Comparison of ENCODE assay signal across 8 mouse cellular contexts in the genomic region with DNA sequence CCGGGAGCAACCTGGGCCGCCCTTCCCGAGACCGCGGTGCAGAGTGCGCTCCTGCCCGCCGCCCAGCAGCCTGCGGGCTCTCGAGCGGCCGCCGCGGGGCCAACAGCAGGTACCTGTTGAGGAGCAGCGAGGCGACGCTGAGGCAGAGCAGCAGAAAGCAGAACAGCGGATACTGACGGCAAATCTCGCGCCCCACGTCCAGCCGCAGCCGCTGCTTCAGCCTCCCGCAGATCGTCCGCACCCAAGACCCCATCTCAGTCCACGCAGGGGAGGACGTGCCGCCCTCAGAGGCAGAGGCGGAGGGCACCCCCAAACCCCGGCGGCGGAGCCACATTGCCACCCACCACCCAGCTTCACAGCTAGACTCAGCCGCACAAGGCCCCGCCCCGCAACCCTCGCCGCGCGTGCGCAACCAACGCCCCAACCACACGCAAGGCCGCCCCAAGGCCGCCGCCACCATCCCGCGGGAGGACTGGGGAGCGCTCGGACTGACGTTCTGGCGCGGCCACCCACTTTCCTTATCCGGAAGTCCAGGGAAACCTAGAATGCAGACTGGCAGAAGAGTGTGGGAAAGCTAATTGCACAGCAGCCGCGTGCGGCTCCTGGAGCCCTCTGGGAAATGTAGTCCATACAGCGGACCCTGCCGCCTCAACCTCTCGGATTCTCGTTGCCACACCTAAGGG. TPM values are rescaled to one million over a fixed set of nuclear protein-coding genes. Genes with fewer than 3 reads are reported as not detected.
DNase-seq lines count a peak whose midpoint lies in the region; ATAC-seq and TF ChIP-seq lines count a peak whose summit lies in the region.

Snx14 (minus strand) TSS at position 404 of the 683 bp plus-strand sequence.

- H3K4me1 ChIP-seq in bone marrow macrophage, adult 2 months (ENCODE audit: control insufficient read depth, insufficient read depth, low read length), result peaks cover 14% of the 10 kb centered on the region
- H3K4me1 ChIP-seq in embryonic fibroblast, embryonic 13.5 days (ENCODE audit: control insufficient read depth, insufficient read depth, low read length), result peaks cover 2% of the 10 kb centered on the region
- H3K4me1 ChIP-seq in kidney, embryonic 14.5 days (ENCODE audit: control insufficient read depth, insufficient read depth, low read length), result peaks cover 4% of the 10 kb centered on the region; the same call in 1 of the 2 replicates
- H3K4me1 ChIP-seq in limb, embryonic 15.5 days, result 0 out of 2 replicates have a peak, but pooled peaks cover 4% of the 10 kb centered on the region

- peak; percentile 96 for DNase-seq in A20 (ENCODE audit: low read depth, low spot score)
- DNase-seq in heart, adult 9 months (ENCODE audit: low spot score in 2 of 2), result peak; percentile 97
- DNase-seq in monocyte, adult 2 months (ENCODE audit: low read depth in 1 of 2, low spot score in 2 of 2), result peak; percentile 77 to 89
- DNase-seq in spleen, postnatal 36 days (ENCODE audit: low spot score in 2 of 2), result peak; percentile 91

- peak; percentile 97 for ATAC-seq in kidney, embryonic 14.5 days (ENCODE audit: low FRiP score, low TSS enrichment)
- ATAC-seq in limb, embryonic 15.5 days (ENCODE audit: insufficient number of reproducible peaks, low FRiP score, low TSS enrichment, low read depth), result peak; percentile 97

- no peak for TF ChIP-seq CTCF in bone marrow macrophage, adult 2 months (IDR thresholded peaks at IDR 0.05; ENCODE audit: low read depth, low read length)
- TF ChIP-seq CTCF in embryonic fibroblast, embryonic 13.5 days (IDR thresholded peaks at IDR 0.05; ENCODE audit: borderline replicate concordance, insufficient read depth, low read length), result no peak

- no peaks in the 10 kb centered on the region for H3K36me3 ChIP-seq in kidney, embryonic 14.5 days (ENCODE audit: control insufficient read depth, insufficient read depth, low read length)
- H3K36me3 ChIP-seq in limb, embryonic 15.5 days, result no peaks in the 10 kb centered on the region

- H3K27me3 ChIP-seq in kidney, embryonic 14.5 days (ENCODE audit: control insufficient read depth, insufficient read depth, low read length), result no peaks in the 10 kb centered on the region
- no peaks in the 10 kb centered on the region for H3K27me3 ChIP-seq in limb, embryonic 15.5 days

- peak within 1 kb of the TSS; percentile 83 for H3K4me3 ChIP-seq in bone marrow macrophage, adult 2 months (ENCODE audit: insufficient read depth, low read length)
- peak within 1 kb of the TSS; percentile 72 for H3K4me3 ChIP-seq in embryonic fibroblast, embryonic 13.5 days (ENCODE audit: insufficient read depth, low read length)
- H3K4me3 ChIP-seq in kidney, embryonic 14.5 days (ENCODE audit: low read length), result peak within 1 kb of the TSS; percentile 77
- H3K4me3 ChIP-seq in limb, embryonic 15.5 days, result peak within 1 kb of the TSS; percentile 78

- H3K9me3 ChIP-seq in kidney, embryonic 14.5 days (ENCODE audit: control insufficient read depth, low read length), result no peaks in the 10 kb centered on the region
- no peaks in the 10 kb centered on the region for H3K9me3 ChIP-seq in limb, embryonic 15.5 days

- TF ChIP-seq POLR2A in bone marrow macrophage, adult 2 months (IDR thresholded peaks at IDR 0.05; ENCODE audit: borderline replicate concordance, low read depth, low read length), result peak; percentile 76; the same call in 1 of the 2 replicates
- peak; percentile 84 for TF ChIP-seq POLR2A in embryonic fibroblast, embryonic 13.5 days (IDR thresholded peaks at IDR 0.05; ENCODE audit: low read depth, low read length)

- peak within 1 kb of the TSS; percentile 75 for H3K9ac ChIP-seq in kidney, embryonic 14.5 days (ENCODE audit: low read depth, low read length)
- H3K9ac ChIP-seq in limb, embryonic 15.5 days, result peak within 1 kb of the TSS; percentile 74

- H3K27ac ChIP-seq in bone marrow macrophage, adult 2 months (ENCODE audit: insufficient read depth, low read depth, low read length), result peak within 1 kb of the TSS; percentile 51
- H3K27ac ChIP-seq in embryonic fibroblast, embryonic 13.5 days (ENCODE audit: insufficient read depth, low read length), result peak within 1 kb of the TSS; percentile 75
- peak within 1 kb of the TSS; percentile 86 for H3K27ac ChIP-seq in kidney, embryonic 14.5 days (ENCODE audit: low read depth, low read length)
- peak within 1 kb of the TSS; percentile 89 for H3K27ac ChIP-seq in limb, embryonic 15.5 days

- WGBS in kidney, embryonic 14.5 days, result 1% methylated on average over 59 of the region's 62 CpGs
- 0% methylated on average over 62 of the region's 62 CpGs for WGBS in limb, embryonic 15.5 days

- H3K4me2 ChIP-seq in kidney, embryonic 14.5 days (replicated peaks; ENCODE audit: low read depth, low read length), result peak within 1 kb of the TSS; percentile 82
- peak within 1 kb of the TSS; percentile 85 for H3K4me2 ChIP-seq in limb, embryonic 15.5 days

RNA-seq across cellular contexts. Expression of gene Snx14, which starts in this region (rescaled TPM):
- 39.0 and 40.4 TPM in 2 replicates for polyA plus RNA-seq in bone marrow macrophage, adult 2 months (2012; ENCODE audit: insufficient read depth, insufficient read length, missing spikeins)
- polyA plus RNA-seq in embryonic fibroblast, embryonic 13.5 days (2011; ENCODE audit: insufficient read length, low read depth, missing spikeins), result 33.9 and 34.3 TPM in 2 replicates
- 17.3 and 28.0 TPM in 2 replicates for polyA plus RNA-seq in kidney, embryonic 14.5 days (2014; fragmentation: Nextera tagmentation; extraction: Ambion mirVana)
- 27.8 and 28.7 TPM in 2 replicates for polyA plus RNA-seq in limb, embryonic 15.5 days (2015; fragmentation: Nextera tagmentation; extraction: Ambion mirVana)

Comparison
In these comparisons a context has a peak if more than half of its experiments do, and no peak if none do; other contexts are left out.
1. Peak in every context shown above with its lines: DNase-seq, ATAC-seq, H3K4me3 ChIP-seq and H3K27ac ChIP-seq.